Mouse (Mus musculus) NIH3T3 (cell line): ENCODE results near the gene Spdye4a.

Experiments used
- DNase-seq: peaks from one replicate; pipeline ENCODE4 v3.0.0-alpha.2; 2012; ENCODE audit warnings: low read depth

The Spdye4a gene

DNA sequence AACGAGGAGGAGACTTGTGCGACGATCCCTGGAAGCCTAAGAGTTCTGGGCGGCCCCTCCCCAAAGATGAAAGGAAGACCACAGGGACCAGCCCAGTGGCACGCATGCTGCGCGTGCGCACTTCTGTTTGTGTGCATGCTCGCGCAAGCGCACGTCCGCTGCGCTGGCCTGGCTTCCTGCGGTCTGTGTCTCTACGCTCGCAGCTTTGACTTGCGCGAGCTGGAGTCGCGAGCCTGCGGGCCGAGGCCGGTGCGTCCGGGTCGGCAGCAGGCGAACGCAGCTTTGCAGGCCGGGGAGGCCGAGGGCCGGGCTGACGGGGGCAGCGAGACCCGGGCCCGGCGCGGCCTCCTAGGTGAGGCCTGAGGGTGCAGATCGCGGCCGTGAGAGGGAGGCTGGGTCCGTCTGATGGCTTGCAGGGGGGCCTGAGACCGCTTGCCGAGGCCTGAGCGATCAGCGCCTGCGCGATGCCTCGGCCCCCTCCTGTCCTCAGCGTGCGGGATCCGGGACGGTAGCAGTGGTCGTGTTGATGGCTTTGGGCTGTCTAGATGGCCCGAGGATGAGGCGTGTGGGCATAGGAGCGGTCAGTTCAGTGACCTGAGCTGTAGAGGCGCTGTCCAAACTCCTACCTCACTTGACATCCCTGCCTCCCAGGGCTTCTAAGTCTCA lies 8.5 kb upstream of the Spdye4a start, which contains the start of gene Zfp12:
Gene Zfp12 (plus strand): TSS at position 136 of the 666 bp plus-strand sequence.
- DNase-seq, result peak; percentile 99

DNA sequence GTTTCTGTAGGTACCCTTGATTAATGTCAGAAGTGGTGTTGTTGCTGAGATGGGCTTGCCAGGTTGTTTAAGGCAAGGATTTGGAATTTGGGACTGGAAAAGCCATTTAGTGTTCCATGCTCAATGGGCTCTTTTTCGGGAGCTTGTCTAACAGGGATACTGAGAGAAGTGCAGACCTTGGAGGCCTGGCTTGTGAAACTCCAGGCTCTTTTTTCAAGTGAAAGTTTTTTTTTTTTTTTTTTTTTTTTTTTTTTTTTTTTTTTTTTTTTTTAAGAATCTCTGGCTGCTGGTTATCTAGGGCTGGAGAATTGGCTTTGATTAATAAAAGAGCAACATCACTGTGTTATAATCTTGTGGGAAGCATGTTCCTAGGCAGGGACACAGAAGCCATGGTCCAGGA lies 4.4 kb downstream of the Spdye4a start:
- no peak for DNase-seq

DNA sequence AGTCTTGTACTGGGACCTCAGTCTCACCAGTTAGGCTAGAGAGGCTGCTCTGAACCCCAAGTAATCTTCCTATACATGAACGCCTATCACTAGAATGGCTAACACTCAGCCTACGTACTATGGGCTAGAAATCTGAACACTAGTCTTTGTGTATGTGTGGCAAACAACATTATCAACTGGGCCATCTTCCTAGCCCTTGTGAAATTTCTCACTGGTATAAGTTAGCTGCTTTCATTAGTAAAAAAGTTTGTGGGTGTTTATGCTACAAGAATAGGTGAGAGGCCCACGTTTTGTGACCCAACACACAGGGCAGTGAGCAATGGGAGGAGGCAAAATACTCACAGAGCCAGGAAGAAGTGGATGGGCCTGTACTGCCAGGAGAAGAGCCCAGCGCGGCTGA lies 5.7 kb downstream of the Spdye4a start:
- no peak for DNase-seq

DNA sequence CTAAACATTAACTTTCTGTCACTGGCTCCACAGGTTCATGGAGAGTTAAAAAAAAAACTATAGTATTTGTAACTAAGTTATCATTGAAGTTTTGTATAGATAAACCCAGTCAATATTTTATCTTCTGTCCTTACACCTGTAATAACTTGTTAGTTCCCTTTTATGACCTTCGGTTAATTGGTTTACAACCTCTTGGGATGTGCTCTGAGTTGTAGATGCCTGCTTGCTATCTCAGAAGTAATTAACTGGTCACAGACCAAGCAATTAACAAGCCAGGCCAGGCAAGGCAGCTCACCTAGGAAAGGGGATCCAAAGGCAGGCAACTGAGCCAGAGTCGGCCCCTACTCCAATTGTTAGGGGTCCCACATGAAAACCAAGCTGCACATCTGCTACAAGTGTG lies 12.9 kb downstream of the Spdye4a start:
- no peak for DNase-seq

DNA sequence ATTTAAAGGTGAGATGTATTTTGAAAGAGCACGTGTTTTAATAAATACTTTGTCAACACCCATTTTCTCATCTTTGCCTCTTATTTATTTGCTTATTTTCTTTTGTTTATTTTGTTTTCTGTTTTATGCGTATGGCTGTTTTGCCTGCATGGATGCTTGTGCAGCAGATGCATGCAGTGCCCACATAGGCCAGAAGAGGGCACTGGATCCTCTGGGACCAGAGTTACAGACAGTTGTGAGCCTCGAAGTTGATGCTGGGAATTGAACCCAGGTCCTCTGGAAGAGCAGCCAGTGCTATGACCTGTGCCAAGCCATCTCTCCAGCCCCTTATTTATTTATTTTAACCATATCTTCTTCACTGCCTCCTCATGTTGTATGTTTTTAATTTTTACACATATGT lies 21.7 kb downstream of the Spdye4a start:
- DNase-seq, result peak; percentile 22

DNA sequence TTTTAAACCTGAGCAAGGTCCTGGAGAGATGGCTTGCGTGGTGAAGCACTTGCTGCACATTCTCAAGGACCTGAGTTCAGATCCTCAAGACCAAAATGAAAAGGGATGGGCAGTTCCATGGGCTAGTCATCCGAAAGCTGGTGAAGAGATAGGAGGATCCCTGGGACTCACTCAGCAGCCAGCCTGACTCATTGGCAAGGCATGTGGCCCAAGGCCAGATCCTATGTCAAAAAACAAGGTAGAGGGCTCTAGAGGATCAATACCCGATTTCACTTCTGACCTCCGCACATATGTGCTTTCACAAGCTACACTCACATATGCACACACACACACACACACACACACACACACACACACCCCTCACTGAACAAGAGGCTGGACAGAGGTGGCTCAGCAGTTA lies 30.2 kb downstream of the Spdye4a start:
- peak; percentile 42 for DNase-seq

DNA sequence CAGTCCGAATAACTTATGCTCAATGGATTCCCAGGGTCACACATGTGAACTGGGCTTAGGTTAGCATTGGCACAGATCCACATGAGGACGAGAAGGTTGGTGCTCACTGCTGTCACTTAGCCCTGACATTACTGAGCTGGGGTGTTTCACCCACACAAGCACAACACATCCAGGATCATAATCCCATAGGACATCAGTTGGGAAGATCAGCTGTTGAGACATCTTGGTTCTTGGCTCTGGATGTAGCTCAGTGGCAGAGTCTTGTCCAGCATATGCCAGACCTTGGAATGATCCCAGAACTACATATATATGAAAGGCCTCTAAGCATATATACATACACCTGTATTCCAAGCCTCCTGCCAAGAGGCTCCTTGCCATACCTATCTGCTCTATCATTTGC lies 31.5 kb downstream of the Spdye4a start:
- no peak for DNase-seq

DNA sequence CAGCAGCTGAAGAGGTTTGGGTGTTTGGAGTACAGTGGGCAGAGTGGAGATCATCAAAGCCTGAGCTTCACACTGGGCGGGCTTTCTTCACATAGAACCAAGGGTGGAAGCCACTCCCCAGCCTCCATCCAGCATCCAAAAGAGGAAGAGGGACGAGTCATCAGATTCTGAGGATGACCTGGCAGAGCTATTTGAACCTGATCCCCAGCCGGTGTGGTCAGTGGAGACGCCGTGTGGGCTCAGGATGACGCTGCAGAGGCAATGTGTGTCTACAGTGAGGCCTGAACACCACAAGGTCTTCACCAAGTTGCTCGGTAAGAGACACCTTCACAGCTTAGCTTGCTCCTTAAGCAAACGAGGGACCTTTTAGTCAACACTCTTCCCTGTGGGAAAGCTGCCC lies 31.9 kb downstream of the Spdye4a start:
- peak; percentile 48 for DNase-seq

DNA sequence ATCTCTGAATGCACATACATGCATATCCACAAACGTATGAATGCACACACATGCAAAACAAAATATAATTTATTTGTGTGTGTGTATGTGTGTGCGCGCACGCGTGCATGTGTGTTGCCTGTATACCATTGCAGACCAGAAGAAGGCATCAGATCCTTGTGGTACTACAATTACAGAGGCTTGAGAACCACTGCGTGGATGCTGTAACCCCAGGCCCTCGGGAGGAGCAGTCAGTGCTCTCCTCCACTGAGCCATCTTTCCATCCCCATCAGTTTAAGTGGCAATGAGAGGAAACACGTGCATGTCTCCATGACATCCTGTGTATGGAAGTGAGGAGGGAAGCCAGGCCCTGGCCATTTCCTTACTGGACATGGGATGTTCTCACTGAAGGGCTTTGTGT lies 33.9 kb downstream of the Spdye4a start:
- DNase-seq, result no peak

DNA sequence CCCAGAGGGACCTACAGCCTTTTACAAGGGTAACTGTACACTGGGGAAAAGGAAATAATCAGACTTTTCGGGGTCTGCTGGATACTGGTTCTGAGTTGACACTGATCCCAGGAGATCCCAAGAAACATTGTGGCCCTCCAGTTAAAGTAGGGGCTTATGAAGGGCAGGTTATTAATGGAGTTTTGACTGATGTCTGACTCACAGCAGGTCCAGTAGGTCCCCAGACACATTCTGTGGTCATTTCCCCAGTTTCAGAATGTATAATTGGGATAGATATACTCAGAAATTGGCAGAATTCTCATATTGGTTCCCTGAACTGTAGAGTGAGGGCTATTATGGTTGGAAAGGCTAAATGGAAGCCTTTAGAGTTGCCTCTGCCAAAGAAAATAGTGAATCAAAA lies 38.7 kb downstream of the Spdye4a start:
- peak; percentile 69 for DNase-seq

DNA sequence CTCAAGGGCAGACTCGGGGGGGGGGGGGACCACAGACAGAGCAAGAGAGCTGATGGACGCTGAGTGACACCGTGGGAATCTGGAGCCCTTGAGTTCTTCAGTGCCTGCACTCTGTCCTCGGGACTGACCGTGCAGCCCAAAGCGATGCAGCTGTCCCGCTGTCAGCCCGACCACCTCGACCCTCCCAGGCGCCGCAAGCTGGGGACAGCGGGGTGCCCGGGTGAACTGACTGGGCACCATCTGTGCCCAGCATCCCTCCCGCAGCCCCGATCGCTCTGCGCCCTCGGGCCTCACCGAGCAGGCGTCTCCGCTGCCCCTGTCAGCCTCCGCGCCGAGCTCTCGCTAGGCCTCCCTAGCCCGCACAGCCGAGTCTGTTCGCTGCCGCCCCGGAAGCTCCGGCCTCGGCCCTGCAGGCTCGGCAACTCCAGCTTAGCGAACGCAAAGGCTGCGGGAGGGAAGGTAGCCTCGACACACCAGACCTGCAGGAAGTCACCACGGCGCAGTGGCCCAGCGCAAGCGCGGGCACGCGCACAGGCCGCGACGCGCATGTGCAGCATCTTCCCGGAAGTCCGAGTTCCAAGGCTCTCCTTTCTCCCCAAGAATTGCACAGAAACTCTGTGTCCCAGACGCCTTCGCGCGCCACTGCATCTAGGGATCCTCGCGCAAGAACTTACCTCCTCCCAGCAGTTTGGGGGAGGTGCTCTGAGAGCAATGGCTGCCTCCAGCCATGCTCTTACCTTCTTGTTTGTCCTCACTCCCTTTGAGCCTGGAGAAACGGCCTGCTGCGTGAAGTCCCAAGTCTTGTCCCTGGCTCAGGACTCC lies 46.2 kb downstream of the Spdye4a start, which contains the start of the genes Rbak and Spdye4b:
Gene Rbak (minus strand): TSS at position 521 of the 822 bp plus-strand sequence.
Gene Spdye4b (plus strand): TSS at position 763 of the 822 bp plus-strand sequence.
- peak; percentile 97 for DNase-seq

DNA sequence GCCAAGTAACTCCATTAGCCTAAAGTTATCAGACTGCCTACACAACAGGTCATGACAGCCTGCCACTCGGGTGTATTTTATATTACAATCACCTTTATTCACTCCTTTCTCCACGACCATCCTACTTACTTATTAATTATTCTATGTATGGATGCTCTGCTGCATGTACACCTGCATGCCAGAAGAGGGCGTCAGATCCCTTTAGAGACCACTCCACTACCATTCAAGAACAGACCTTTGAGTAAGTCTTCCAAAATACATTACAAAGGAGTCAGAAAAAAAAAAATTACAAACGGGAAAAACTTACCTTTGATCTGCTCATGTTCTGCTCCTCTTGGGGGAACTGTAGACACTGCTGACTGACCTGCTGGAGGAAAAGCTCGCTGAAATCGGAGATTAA lies 47.5 kb downstream of the Spdye4a start:
- DNase-seq, result peak; percentile 68

DNA sequence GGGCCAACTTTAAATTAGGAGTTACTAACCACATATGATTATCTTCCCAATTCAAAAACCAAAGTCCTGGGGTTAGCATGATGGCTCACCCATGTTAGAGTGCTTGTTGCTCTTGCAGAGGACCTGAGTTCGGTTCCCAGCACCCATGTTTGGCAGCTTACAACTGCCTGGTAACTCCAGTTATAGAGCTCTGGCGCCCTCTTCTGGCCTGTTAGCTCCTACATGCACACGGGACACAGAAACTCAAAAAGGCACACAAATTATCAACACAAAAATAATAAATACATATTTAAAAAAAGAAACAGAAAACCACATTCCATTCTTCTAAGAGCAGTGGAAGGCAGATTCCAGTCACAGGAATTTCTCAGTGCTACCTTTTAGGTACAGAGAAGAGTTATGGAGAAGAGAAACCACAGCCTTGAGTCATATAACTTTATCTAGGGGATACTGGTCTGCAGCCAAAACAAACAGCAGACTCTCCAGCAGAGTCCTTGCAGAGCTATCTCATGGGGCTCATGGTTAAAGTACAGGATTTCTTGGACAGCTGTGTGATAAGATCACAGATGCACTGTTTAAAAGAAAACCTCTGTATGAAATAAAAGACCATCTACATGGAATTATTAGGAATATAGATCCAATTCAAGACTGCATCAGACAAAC lies 49.0 kb downstream of the Spdye4a start:
- DNase-seq, result peak; percentile 64

DNA sequence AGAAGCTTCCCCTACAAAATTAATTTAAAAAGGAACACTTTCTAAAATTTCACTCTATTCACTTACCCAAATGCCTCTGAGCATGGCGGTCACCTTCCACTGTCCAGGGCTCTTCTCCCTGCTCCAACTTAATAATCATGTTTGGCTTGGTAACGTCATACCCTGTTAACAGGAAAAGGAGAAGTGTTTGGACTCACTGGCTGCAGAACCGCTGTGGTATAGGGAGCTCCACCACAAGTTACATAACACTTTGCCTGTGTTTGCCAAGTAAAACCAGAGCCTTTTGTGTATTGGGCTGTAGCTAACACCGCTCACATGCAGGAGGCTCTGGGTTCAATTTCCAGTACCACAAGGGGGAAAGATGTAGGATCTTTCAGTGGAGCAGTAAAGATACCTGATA lies 50.7 kb downstream of the Spdye4a start:
- no peak for DNase-seq
